Mouse (Mus musculus): ENCODE measurements around the gene Cacnb2.

DNA sequence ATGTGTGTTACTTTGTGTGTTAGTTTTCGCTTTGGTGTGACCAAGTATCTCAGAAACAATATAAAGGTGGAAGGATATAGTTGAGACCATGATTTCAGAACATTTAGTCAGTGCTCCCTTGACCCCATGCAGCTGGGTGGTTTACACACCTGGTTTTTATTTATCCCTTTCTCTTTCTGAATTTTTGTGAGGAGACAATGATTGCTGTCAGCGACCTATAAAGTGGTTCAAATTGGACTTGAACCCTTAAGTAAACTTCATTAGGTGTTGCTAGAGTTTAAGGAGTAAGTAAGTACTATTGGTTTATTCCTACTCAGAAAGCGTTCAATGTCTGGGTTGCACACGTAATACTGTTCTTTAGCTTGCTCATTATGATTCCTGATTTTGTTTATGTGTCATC lies 36.4 kb downstream of the Cacnb2 start:
- no peak for TF ChIP-seq CTCF (IDR thresholded peaks at IDR 0.05; ENCODE audit: low read depth)
- TF ChIP-seq EP300 (IDR thresholded peaks at IDR 0.05; ENCODE audit: low read depth) = no peak
